In the genomic region with DNA sequence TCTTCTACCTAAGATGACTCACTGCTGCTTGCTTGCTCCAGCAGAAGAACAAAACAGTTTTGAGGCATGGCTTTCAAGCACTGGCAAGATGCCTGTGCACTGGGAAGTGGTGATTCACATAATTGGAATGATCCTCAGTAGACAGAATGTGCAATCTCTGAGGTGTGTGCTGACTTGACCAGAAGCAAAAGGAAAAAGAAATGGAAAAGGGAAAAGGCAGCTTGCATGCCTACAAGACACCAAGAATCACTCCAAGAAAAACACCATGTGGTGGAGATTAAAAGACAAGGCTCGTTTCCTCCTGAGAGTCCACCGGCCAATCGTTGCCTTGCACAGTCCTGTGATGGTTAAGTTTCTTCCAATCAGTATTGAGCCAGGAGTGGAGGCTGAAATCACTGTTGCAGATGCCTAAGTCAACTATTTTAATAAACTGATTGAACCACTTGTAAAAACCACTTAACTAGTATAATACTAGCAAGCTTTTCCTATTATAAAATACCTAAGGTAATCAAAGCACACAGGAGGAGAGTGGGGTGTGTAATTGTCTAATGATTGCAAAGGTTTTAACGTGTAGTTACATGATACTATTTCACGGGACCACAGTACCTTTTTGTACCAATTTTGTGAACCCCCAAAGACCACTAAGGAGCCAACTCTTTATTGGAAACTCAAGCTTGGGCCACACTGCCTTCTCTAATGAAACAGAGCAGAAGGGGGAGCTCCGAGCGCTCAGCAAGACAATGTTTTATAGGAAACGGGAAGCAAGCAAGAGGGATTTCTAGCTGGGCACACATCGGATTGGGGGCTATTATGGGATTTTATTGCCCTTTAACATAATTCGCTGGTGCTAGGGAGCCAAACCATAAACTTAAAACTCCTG, we compare ENCODE assay signal across 8 mouse cellular contexts.
DNase-seq lines count a peak whose midpoint lies in the region; ATAC-seq lines count a peak whose summit lies in the region.

No protein-coding gene starts in this region.

- H3K4me3 ChIP-seq in stomach, embryonic 16.5 days (replicated peaks; ENCODE audit: low read length): no peak overlapping the region
- H3K4me3 ChIP-seq in midbrain, embryonic 10.5 days: no peak overlapping the region

- H3K36me3 ChIP-seq in stomach, embryonic 16.5 days (ENCODE audit: control insufficient read depth, insufficient read depth, low read length): no peaks in the 10 kb centered on the region
- no peaks in the 10 kb centered on the region for H3K36me3 ChIP-seq in midbrain, embryonic 10.5 days

- no peaks in the 10 kb centered on the region for H3K9me3 ChIP-seq in stomach, embryonic 16.5 days (replicated peaks; ENCODE audit: control insufficient read depth, low read length)
- no peaks in the 10 kb centered on the region for H3K9me3 ChIP-seq in midbrain, embryonic 10.5 days (replicated peaks)

- peak; percentile 44; the same call in 1 of the 2 replicates for ATAC-seq in stomach, embryonic 16.5 days (ENCODE audit: insufficient read depth, low FRiP score)

- H3K9ac ChIP-seq in stomach, embryonic 16.5 days (ENCODE audit: low read length): no peak overlapping the region

- no peak overlapping the region for H3K27ac ChIP-seq in stomach, embryonic 16.5 days (ENCODE audit: low read length)
- no peak overlapping the region for H3K27ac ChIP-seq in midbrain, embryonic 10.5 days (replicated peaks)

- 80% methylated on average over 10 of the region's 10 CpGs for WGBS in stomach, embryonic 16.5 days
- WGBS in midbrain, embryonic 10.5 days: 89% methylated on average over 10 of the region's 10 CpGs

- peak; percentile 50 for DNase-seq in ovary, adult 18-20 months (ENCODE audit: low spot score)
- DNase-seq in ovary, postnatal 14 days (ENCODE audit: low spot score): no peak
- peak; percentile 73 for DNase-seq in cerebellum, postnatal 10 days
- peak; percentile 25 for DNase-seq in heart, adult 8-10 months (ENCODE audit: low spot score)
- DNase-seq in left cerebral cortex, adult 8-10 months (ENCODE audit: low spot score in 2 of 2): peak; percentile 27 to 80
- no peak for DNase-seq in midbrain, embryonic 10.5 days (ENCODE audit: low spot score)
- DNase-seq in liver: no peak

- no peaks in the 10 kb centered on the region for H3K27me3 ChIP-seq in stomach, embryonic 16.5 days (ENCODE audit: control insufficient read depth, insufficient read depth, low read length)
- H3K27me3 ChIP-seq in midbrain, embryonic 10.5 days (ENCODE audit: low read depth, poor library complexity, severe bottlenecking): no peaks in the 10 kb centered on the region

- no peaks in the 10 kb centered on the region for H3K4me1 ChIP-seq in stomach, embryonic 16.5 days (ENCODE audit: control insufficient read depth, insufficient read depth, low read length)
- H3K4me1 ChIP-seq in midbrain, embryonic 10.5 days: no peaks in the 10 kb centered on the region

- H3K4me2 ChIP-seq in stomach, embryonic 16.5 days (ENCODE audit: low read depth, low read length): no peak overlapping the region

Comparison
In these comparisons a context has a peak if more than half of its experiments do, and no peak if none do; other contexts are left out.
1. DNase-seq: peak in ovary, adult 18-20 months (single experiment), cerebellum, postnatal 10 days (2 of 2), heart, adult 8-10 months (single experiment) and left cerebral cortex, adult 8-10 months (2 of 2); none in ovary, postnatal 14 days (single experiment), midbrain, embryonic 10.5 days (single experiment) and liver (single experiment).